Mouse (Mus musculus) kidney, adult 8-10 months (tissue): Measurements from ENCODE around the gene Tln1.
"Not testable (repeated sequence)": the region's sequence is repeated elsewhere in the genome, so short reads cannot be mapped to it uniquely, and the experiment has no call there.

Experiments used
- DNase-seq, 2 experiments: peaks; one replicate each; pipeline ENCODE4 v3.0.0; 2022

Tln1 gene

GRCm38 (mm10) chr4:43503506-43503905 lies 59.0 kb downstream of the Tln1 start:
- DNase-seq: peak; percentile 52 to 55

GRCm38 (mm10) chr4:43503041-43503440 lies 59.5 kb downstream of the Tln1 start:
- peak; percentile 77 to 84 for DNase-seq

GRCm38 (mm10) chr4:43499407-43500333 lies 62.8 kb downstream of the Tln1 start, which contains the start of gene Arhgef39:
Arhgef39 (minus strand) TSS chr4:43499695.
- peak; percentile 84 to 90 for DNase-seq

- peak in 1 of 2 experiments; percentile 56 for DNase-seq
Measured at GRCm38 (mm10) chr4:43498983-43499382, 63.5 kb downstream of the Tln1 start.

- DNase-seq: peak; percentile 50 to 63
Measured at GRCm38 (mm10) chr4:43497946-43498345, 64.5 kb downstream of the Tln1 start.

GRCm38 (mm10) chr4:43497405-43497804 lies 65.1 kb downstream of the Tln1 start:
- DNase-seq: peak; percentile 70 to 74

- no peak for DNase-seq
Measured at GRCm38 (mm10) chr4:43496587-43496986, 65.9 kb downstream of the Tln1 start.

- DNase-seq: no peak
Measured at GRCm38 (mm10) chr4:43493846-43494240, 68.6 kb downstream of the Tln1 start.

- DNase-seq: peak; percentile 95 to 98
Measured at GRCm38 (mm10) chr4:43493186-43493845, 69.2 kb downstream of the Tln1 start.

- DNase-seq: peak; percentile 93 to 97
Measured at GRCm38 (mm10) chr4:43492821-43493185, 69.7 kb downstream of the Tln1 start, which contains the start of gene Ccdc107. Ccdc107 (plus strand) TSS chr4:43492900.

- no peak for DNase-seq
Measured at GRCm38 (mm10) chr4:43492101-43492820, 70.2 kb downstream of the Tln1 start.

GRCm38 (mm10) chr4:43490801-43491200 lies 71.7 kb downstream of the Tln1 start:
- no peak for DNase-seq

- no peak for DNase-seq
Measured at GRCm38 (mm10) chr4:43489611-43490010, 72.9 kb downstream of the Tln1 start.

- not testable (repeated sequence) for DNase-seq
Measured at GRCm38 (mm10) chr4:43485666-43486065, 76.8 kb downstream of the Tln1 start.

GRCm38 (mm10) chr4:43483535-43484091 lies 78.9 kb downstream of the Tln1 start, which contains the start of gene Sit1:
Sit1 (minus strand) TSS chr4:43483734.
- DNase-seq: no peak

GRCm38 (mm10) chr4:43482591-43482990 lies 79.9 kb downstream of the Tln1 start:
- no peak for DNase-seq

GRCm38 (mm10) chr4:43481894-43482456 lies 80.5 kb downstream of the Tln1 start:
- DNase-seq: no peak
